Mouse (Mus musculus) liver, embryonic 11.5 days (tissue): Measurements from ENCODE around the gene Pnldc1. TPM values are rescaled to one million over a fixed set of nuclear protein-coding genes. Genes with fewer than 3 reads are reported as not detected.
"Not testable (repeated sequence)": the region's sequence is repeated elsewhere in the genome, so short reads cannot be mapped to it uniquely, and the experiment has no call there.

Source experiments
- ATAC-seq: fragments of 200-750 bp; cut with Nextera tagmentation; replicated peaks from 2 replicates; pipeline ENCODE4 v1.8.0; 2017; ENCODE audit warnings: moderate number of reproducible peaks, mild to moderate bottlenecking, moderate TSS enrichment, moderate library complexity; ENCODE audit not compliant: low FRiP score
- DNase-seq: peaks from one replicate; pipeline ENCODE4 v3.0.0-alpha.2; 2017; ENCODE audit warnings: low spot score
- H3K27ac ChIP-seq: fragments of 300-500 bp; sonication (generic); 2 replicates; pipeline ENCODE4 v1.5.1; 2014; ENCODE audit warnings: mild to moderate bottlenecking, low read depth, low read length, control low read depth
- H3K27me3 ChIP-seq: fragments of 300-500 bp; sonication (generic); replicated peaks from 2 replicates; pipeline ENCODE4 v1.6.1; 2014; ENCODE audit warnings: low read length, mixed read lengths; ENCODE audit not compliant: control insufficient read depth, insufficient read depth
- H3K36me3 ChIP-seq: fragments of 300-500 bp; sonication (generic); 2 replicates; pipeline ENCODE4 v1.6.1; 2014; ENCODE audit warnings: mild to moderate bottlenecking, low read length, moderate library complexity, mixed read lengths; ENCODE audit not compliant: control insufficient read depth, insufficient read depth
- H3K4me1 ChIP-seq: fragments of 300-500 bp; sonication (generic); replicated peaks from 2 replicates; pipeline ENCODE4 v1.6.1; 2014; ENCODE audit warnings: low read length, mixed read lengths; ENCODE audit not compliant: control insufficient read depth, insufficient read depth
- H3K4me2 ChIP-seq: fragments of 300-500 bp; sonication (generic); 2 replicates; pipeline ENCODE4 v1.6.1; 2014; ENCODE audit warnings: mild to moderate bottlenecking, control low read depth, moderate library complexity
- H3K4me3 ChIP-seq: fragments of 300-500 bp; sonication (generic); 2 replicates; pipeline ENCODE4 v1.5.1; 2014; ENCODE audit warnings: low read depth, low read length, control low read depth
- H3K9ac ChIP-seq: fragments of 300-500 bp; sonication (generic); 2 replicates; pipeline ENCODE4 v1.6.1; 2014; ENCODE audit warnings: low read depth, low read length, control low read depth
- H3K9me3 ChIP-seq: fragments of 300-500 bp; sonication (generic); 2 replicates; pipeline ENCODE4 v1.6.1; 2016; ENCODE audit warnings: low read length, inconsistent platforms, mixed read lengths; ENCODE audit not compliant: control insufficient read depth
- WGBS: fragments of 180-500 bp; shearing (Covaris S2); extraction: QIAGEN DNeasy Blood & Tissue Kit; methylation state at CpG from one replicate; pipeline ENCODE4 v1.1.7; 2014; 5-methylcytosine and 5-hydroxymethylcytosine counted together
- polyA plus RNA-seq: library from polyadenylated mRNA; unstranded; fragments of >200 nt; fragmentation: Nextera tagmentation; extraction: Ambion mirVana; gene quantifications from 2 replicates; pipeline ENCODE4 v1.2.1, GENCODE M21; 2014

Pnldc1 gene
- 1.8 and 1.9 TPM in 2 replicates for polyA plus RNA-seq

- WGBS: 80% methylated on average over 35 of the region's 35 CpGs
- peaks cover 17% of the 10 kb centered on the region for H3K36me3 ChIP-seq
- no peak within 1 kb of the TSS for H3K27ac ChIP-seq
- peak; percentile 21; the same call in 1 of the 2 replicates for ATAC-seq
- no peak for DNase-seq
- H3K4me1 ChIP-seq: no peaks in the 10 kb centered on the region
- H3K4me2 ChIP-seq: no peak within 1 kb of the TSS
- no peak within 1 kb of the TSS for H3K9ac ChIP-seq
- no peaks in the 10 kb centered on the region for H3K9me3 ChIP-seq
- no peak within 1 kb of the TSS for H3K4me3 ChIP-seq
- no peaks in the 10 kb centered on the region for H3K27me3 ChIP-seq
These were observed at the start of gene Pnldc1 for GRCm38 (mm10) chr17:12909361-12910280. Gene Pnldc1, minus strand, starts transcription at chr17:12910230.

DNA sequence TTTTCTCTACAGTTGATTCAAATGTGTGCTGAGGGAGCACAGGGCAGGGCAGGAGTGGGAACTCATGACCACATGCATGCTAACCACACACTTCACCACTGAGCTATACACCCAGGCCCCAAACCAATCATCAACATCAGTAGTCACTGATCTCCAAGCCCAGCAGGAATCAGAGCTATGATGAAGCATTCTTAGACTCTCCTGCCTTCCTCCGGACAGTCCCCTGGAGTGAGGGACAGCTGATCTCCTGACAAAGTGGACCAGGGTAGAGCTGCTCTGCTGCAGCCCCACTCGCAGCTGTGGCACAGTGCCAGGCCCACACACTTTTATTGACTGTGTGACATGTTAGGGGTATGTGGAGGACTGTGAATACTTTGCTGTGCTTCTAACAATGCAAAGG is 49.3 kb upstream of the Pnldc1 start:
- WGBS: 40% methylated on average over 1 of the region's 2 CpGs
- H3K9ac ChIP-seq, H3K4me1 ChIP-seq, H3K27ac ChIP-seq, H3K9me3 ChIP-seq, H3K4me3 ChIP-seq, H3K36me3 ChIP-seq, H3K27me3 ChIP-seq, ATAC-seq, DNase-seq: not testable (repeated sequence)
- peak overlapping the region; percentile 39 for H3K4me2 ChIP-seq

- WGBS: 90% methylated on average over 8 of the region's 8 CpGs
- Histone ChIP-seq H3K4me3 (no peak overlapping the region), H3K9ac (no peak overlapping the region), H3K9me3 (no peaks in the 10 kb centered on the region), H3K4me2 (no peak overlapping the region), H3K27ac (no peak overlapping the region), H3K27me3 (no peaks in the 10 kb centered on the region), H3K36me3 (peaks cover 9% of the 10 kb centered on the region; the same call in 1 of the 2 replicates), H3K4me1 (peaks cover 9% of the 10 kb centered on the region)
- DNase-seq (no peak), ATAC-seq (no peak)
These were observed 46.6 kb upstream of the Pnldc1 start for GRCm38 (mm10) chr17:12956664-12957063.

DNA sequence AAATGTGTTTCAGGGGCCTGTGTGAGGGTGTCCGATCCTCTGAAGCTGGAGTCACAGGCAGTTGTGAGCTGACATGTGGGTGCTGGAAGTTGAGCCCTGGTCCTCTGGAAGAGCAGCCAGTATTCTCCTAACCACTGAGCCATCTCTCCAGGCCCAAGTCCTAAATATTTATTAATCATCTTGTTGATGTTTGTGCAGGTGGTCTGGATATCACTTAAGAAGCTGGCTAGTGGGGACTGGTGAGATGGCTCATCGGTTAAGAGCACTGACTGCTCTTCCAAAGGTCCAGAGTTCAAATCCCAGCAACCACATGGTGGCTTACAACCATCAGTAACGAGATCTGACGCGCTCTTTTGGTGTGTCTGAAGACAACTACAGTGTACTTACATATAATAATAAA is 39.6 kb upstream of the Pnldc1 start:
- ATAC-seq (no peak), DNase-seq (no peak)
- no peak overlapping the region for H3K9ac ChIP-seq
- H3K27ac ChIP-seq: no peak overlapping the region
- H3K9me3 ChIP-seq: no peaks in the 10 kb centered on the region
- no peak overlapping the region for H3K4me2 ChIP-seq
- 90% methylated on average over 5 of the region's 5 CpGs for WGBS
- H3K4me1 ChIP-seq: no peaks in the 10 kb centered on the region
- no peaks in the 10 kb centered on the region for H3K27me3 ChIP-seq
- H3K36me3 ChIP-seq: peaks cover 18% of the 10 kb centered on the region
- H3K4me3 ChIP-seq: no peak overlapping the region

DNA sequence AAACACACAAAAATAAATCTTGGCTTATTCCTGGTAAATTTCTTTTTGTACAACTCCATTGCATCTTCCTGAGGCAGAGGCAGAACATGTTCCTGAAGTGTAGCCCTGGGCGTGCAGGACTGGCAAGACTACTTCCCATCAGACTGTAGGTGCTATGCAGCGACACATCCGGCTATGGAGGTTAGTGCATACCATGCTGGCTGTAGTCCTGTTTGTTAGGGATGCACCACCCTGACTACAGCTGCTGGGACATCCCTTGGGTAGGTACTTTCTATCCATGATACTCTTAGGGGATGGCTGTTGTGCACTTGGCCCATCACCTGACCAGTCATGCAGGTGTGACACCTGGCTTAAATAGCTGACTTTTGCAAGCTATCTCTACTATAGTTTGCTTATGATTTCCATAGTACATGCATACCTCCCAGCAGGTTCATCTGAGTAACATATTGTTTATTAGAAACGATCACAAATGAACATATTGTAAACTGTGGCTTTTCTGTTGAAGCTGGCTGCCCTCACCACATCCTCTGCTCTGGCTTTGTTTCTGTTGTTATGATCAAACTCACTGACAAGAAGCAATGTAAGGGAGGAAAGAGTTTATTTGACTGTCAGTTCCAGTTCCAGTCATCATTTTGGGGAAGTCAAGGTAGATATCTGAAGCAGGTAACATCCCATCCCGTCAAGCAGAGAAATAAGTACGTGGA is 32.6 kb upstream of the Pnldc1 start:
- Histone ChIP-seq H3K27me3 (no peaks in the 10 kb centered on the region), H3K36me3 (peaks cover 14% of the 10 kb centered on the region; the same call in 1 of the 2 replicates), H3K4me2 (no peak overlapping the region), H3K4me3 (no peak overlapping the region), H3K9ac (no peak overlapping the region), H3K4me1 (peaks cover 3% of the 10 kb centered on the region), H3K9me3 (no peaks in the 10 kb centered on the region), H3K27ac (no peak overlapping the region)
- DNase-seq (no peak), ATAC-seq (no peak)
- 89% methylated on average over 6 of the region's 6 CpGs for WGBS

DNA sequence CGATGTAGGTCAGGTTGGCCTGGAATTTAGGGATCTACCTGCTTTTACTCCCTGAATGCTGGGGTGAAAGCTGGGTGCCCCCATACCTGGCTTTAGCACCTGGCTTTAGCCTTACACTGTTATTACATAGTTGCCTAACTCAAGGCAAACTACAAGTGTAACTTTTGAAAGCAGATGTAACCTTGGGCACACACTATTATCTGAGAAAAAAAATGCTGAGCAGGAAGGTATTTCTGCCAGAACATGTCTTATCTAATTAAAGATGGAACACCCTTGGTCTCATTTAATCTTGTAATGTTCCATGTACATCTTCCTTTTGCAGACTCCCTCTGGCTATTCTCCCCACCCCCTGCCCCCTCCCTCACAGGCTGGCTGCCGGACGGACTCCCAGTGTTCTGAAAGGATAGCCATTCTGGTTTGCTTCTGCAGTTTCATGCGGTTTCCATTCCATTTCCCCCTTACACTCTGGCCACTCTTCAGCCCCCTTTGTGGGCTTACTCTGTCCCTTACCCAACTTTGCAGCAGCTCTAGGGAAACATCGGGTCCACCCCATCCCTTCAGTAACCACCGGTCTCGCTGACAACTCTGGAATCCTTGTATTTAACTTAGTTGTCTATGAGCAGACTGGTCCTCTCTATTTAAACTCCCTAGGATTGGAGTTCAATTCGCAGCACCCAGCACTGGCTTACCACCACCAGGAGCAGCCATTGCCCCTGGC is 31.7 kb upstream of the Pnldc1 start:
- 71% methylated on average over 8 of the region's 8 CpGs for WGBS
- no peaks in the 10 kb centered on the region for H3K27me3 ChIP-seq
- H3K4me2 ChIP-seq: no peak overlapping the region
- no peak for DNase-seq
- no peak overlapping the region for H3K9ac ChIP-seq
- H3K9me3 ChIP-seq: no peaks in the 10 kb centered on the region
- peaks cover 3% of the 10 kb centered on the region for H3K4me1 ChIP-seq
- H3K27ac ChIP-seq: no peak overlapping the region
- H3K4me3 ChIP-seq: no peak overlapping the region
- no peak for ATAC-seq
- H3K36me3 ChIP-seq: peaks cover 12% of the 10 kb centered on the region; the same call in 1 of the 2 replicates

GRCm38 (mm10) chr17:12940151-12940805 is 30.2 kb upstream of the Pnldc1 start, which contains the start of gene Acat3:
Gene Acat3, minus strand, starts transcription at chr17:12940600.
- 12% methylated on average over 27 of the region's 27 CpGs for WGBS
- no peak for DNase-seq
- no peak within 1 kb of the TSS for H3K27ac ChIP-seq
- peak within 1 kb of the TSS; percentile 26 for H3K4me3 ChIP-seq
- peaks cover 3% of the 10 kb centered on the region for H3K4me1 ChIP-seq
- peak within 1 kb of the TSS; percentile 61 for H3K4me2 ChIP-seq
- no peaks in the 10 kb centered on the region for H3K27me3 ChIP-seq
- no peaks in the 10 kb centered on the region for H3K9me3 ChIP-seq
- ATAC-seq: peak; percentile 73
- no peak within 1 kb of the TSS for H3K9ac ChIP-seq
- H3K36me3 ChIP-seq: peaks cover 9% of the 10 kb centered on the region; the same call in 1 of the 2 replicates
